Mouse (Mus musculus): ENCODE measurements around the gene Magi1.

- no peak for TF ChIP-seq POLR2A (IDR thresholded peaks at IDR 0.05; ENCODE audit: borderline replicate concordance, extremely low read depth, insufficient read depth, insufficient read length, poor library complexity, severe bottlenecking)
- no peak for TF ChIP-seq CTCF (IDR thresholded peaks at IDR 0.05; ENCODE audit: borderline replicate concordance, extremely low read depth, insufficient read depth, insufficient read length)
These were observed 617.0 kb downstream of the Magi1 start for GRCm38 (mm10) chr6:93666731-93667130.

Data from brain, embryonic 14.5 days (tissue).